Mouse (Mus musculus) large intestine, adult 2 months (tissue): ENCODE measurements around the gene Slc9a9. TPM values are rescaled to one million over a fixed set of nuclear protein-coding genes. Genes with fewer than 3 reads are reported as not detected.

Experiments
- DNase-seq: peaks from one replicate; pipeline ENCODE4 v3.0.0-alpha.2; 2012; ENCODE audit warnings: low read depth, low spot score
- WGBS: fragments of 180-500 bp; shearing (Covaris S2); methylation state at CpG from one replicate; pipeline ENCODE4 v1.1.7; 2018; 5-methylcytosine and 5-hydroxymethylcytosine counted together
- polyA plus RNA-seq: library from polyadenylated mRNA; depleted of rRNA; stranded (reverse); fragments of >200 nt; gene quantifications from 2 replicates; pipeline ENCODE4 v1.2.3, GENCODE M21; 2012; rRNA removed

Gene Slc9a9
- polyA plus RNA-seq, 1 experiment = 1.5 TPM

GRCm38 (mm10) chr9:95242628-95243195, 573.0 kb downstream of the Slc9a9 start:
- DNase-seq = no peak
- 98% methylated on average over 2 of the region's 2 CpGs for WGBS

GRCm38 (mm10) chr9:95254162-95254561, 584.5 kb downstream of the Slc9a9 start:
- WGBS = 75% methylated on average over 4 of the region's 4 CpGs
- DNase-seq = no peak

GRCm38 (mm10) chr9:95255844-95256243, 586.1 kb downstream of the Slc9a9 start:
- no peak for DNase-seq
- 71% methylated on average over 6 of the region's 6 CpGs for WGBS

GRCm38 (mm10) chr9:95256680-95257316, 587.1 kb downstream of the Slc9a9 start:
- no peak for DNase-seq
- 88% methylated on average over 21 of the region's 21 CpGs for WGBS

GRCm38 (mm10) chr9:95262851-95263250, 593.1 kb downstream of the Slc9a9 start:
- 61% methylated on average over 3 of the region's 3 CpGs for WGBS

GRCm38 (mm10) chr9:95263867-95264509, 594.3 kb downstream of the Slc9a9 start:
- 83% methylated on average over 9 of the region's 9 CpGs for WGBS
- DNase-seq = no peak

More at GRCm38 (mm10) chr9:95262851-95263250, 593.1 kb downstream of the Slc9a9 start:
- no peak for DNase-seq

GRCm38 (mm10) chr9:95266179-95266578, 596.5 kb downstream of the Slc9a9 start:
- no peak for DNase-seq
- 77% methylated on average over 2 of the region's 2 CpGs for WGBS

GRCm38 (mm10) chr9:95266924-95267323, 597.2 kb downstream of the Slc9a9 start:
- 70% methylated on average over 2 of the region's 2 CpGs for WGBS
- DNase-seq = no peak

- DNase-seq = no peak
- WGBS = 68% methylated on average over 10 of the region's 10 CpGs
Measured at GRCm38 (mm10) chr9:95279590-95280344, 610.1 kb downstream of the Slc9a9 start.

Other genes with a start within 250 kb of the Slc9a9 start
- gene 1190002N15Rik, start 131.8 kb upstream of the Slc9a9 start, polyA plus RNA-seq = 2.2 and 4.0 TPM in 2 replicates